Mouse (Mus musculus) liver, embryonic 14.5 days (tissue): Measurements from ENCODE around the gene Zbtb38. TPM values are rescaled to one million over a fixed set of nuclear protein-coding genes. Genes with fewer than 3 reads are reported as not detected.
A peak's percentile ranks its signal among the peaks of the same experiment; 100 is the strongest.

Experiments used
- ATAC-seq: fragments of 200-750 bp; cut with Nextera tagmentation; 2 replicates; pipeline ENCODE4 v1.8.0; 2017; ENCODE audit warnings: moderate number of reproducible peaks, mild to moderate bottlenecking, moderate library complexity; ENCODE audit not compliant: insufficient read depth
- DNase-seq, 3 experiments: peaks; one replicate each; pipeline ENCODE4 v3.0.0-alpha.2; 2012 to 2013; ENCODE audit warnings: low read depth in 3 of 3, low spot score in 3 of 3
- H3K27ac ChIP-seq: fragments of 300-500 bp; sonication (generic); 2 replicates; pipeline ENCODE4 v1.5.1; 2014; ENCODE audit warnings: moderate library complexity, mild to moderate bottlenecking, control low read depth, inconsistent platforms
- H3K27me3 ChIP-seq: fragments of 300-500 bp; sonication (generic); 2 replicates; pipeline ENCODE4 v1.6.1; 2014; ENCODE audit warnings: mild to moderate bottlenecking, low read length, moderate library complexity; ENCODE audit not compliant: control insufficient read depth, insufficient read depth
- H3K36me3 ChIP-seq: fragments of 300-500 bp; sonication (generic); replicated peaks from 2 replicates; pipeline ENCODE4 v1.6.1; 2014; ENCODE audit warnings: low read depth; ENCODE audit not compliant: control insufficient read depth, insufficient read depth
- H3K4me1 ChIP-seq, 2 experiments: fragments of 200-500 bp in 1 of 2; fragments of 300-500 bp in 1 of 2; sonication (generic) in 1 of 2; replicated peaks; 2 replicates each; pipeline ENCODE4 v1.6.1; 2012 to 2014; ENCODE audit warnings: antibody characterized with exemption in 1 of 2, inconsistent platforms in 1 of 2, low read length in 1 of 2; ENCODE audit not compliant: control insufficient read depth in 2 of 2, insufficient read depth in 2 of 2
- H3K4me2 ChIP-seq: fragments of 300-500 bp; sonication (generic); 2 replicates; pipeline ENCODE4 v1.6.1; 2014; ENCODE audit warnings: low read depth, mild to moderate bottlenecking, control low read depth, moderate library complexity
- H3K4me3 ChIP-seq, 2 experiments: fragments of 200-500 bp in 1 of 2; fragments of 300-500 bp in 1 of 2; sonication (generic) in 1 of 2; 2 replicates each; pipeline ENCODE4 v1.5.1; 2012 to 2014; ENCODE audit warnings: low read depth in 2 of 2, low read length in 2 of 2, mild to moderate bottlenecking in 2 of 2, control low read depth in 1 of 2, inconsistent platforms in 1 of 2, moderate library complexity in 1 of 2; ENCODE audit not compliant: insufficient read depth in 1 of 2
- H3K9ac ChIP-seq: fragments of 300-500 bp; sonication (generic); replicated peaks from 2 replicates; pipeline ENCODE4 v1.6.1; 2014; ENCODE audit warnings: mild to moderate bottlenecking, control low read depth, moderate library complexity
- H3K9me3 ChIP-seq: fragments of 300-500 bp; sonication (generic); 2 replicates; pipeline ENCODE4 v1.6.1; 2016; ENCODE audit warnings: low read length, mixed read lengths; ENCODE audit not compliant: control insufficient read depth
- CTCF ChIP-seq: IDR thresholded peaks from 2 replicates; pipeline ENCODE4 v1.5.1; 2016; ENCODE audit warnings: antibody characterized with exemption, low read depth, control low read depth
- EP300 ChIP-seq: IDR thresholded peaks from 2 replicates; pipeline ENCODE4 v1.6.1; 2016; ENCODE audit warnings: antibody characterized with exemption, low read depth
- WGBS: fragments of 180-500 bp; shearing (Covaris S2); extraction: QIAGEN DNeasy Blood & Tissue Kit; methylation state at CpG from one replicate; pipeline ENCODE4 v1.1.7; 2014; ENCODE audit not compliant: insufficient replicate concordance; 5-methylcytosine and 5-hydroxymethylcytosine counted together
- polyA plus RNA-seq, 2 experiments: library from polyadenylated mRNA; depleted of rRNA in 1 of 2; stranded (reverse) in 1 of 2; unstranded in 1 of 2; fragments of >200 nt; fragmentation: Nextera tagmentation in 1 of 2; extraction: Ambion mirVana in 1 of 2; gene quantifications; 2 replicates each; pipeline versions ENCODE4 v1.2.1 to v1.2.3; 2012 to 2014

Zbtb38 gene
- polyA plus RNA-seq, 2 experiments, result 0.65 to 4.5 TPM

DNA sequence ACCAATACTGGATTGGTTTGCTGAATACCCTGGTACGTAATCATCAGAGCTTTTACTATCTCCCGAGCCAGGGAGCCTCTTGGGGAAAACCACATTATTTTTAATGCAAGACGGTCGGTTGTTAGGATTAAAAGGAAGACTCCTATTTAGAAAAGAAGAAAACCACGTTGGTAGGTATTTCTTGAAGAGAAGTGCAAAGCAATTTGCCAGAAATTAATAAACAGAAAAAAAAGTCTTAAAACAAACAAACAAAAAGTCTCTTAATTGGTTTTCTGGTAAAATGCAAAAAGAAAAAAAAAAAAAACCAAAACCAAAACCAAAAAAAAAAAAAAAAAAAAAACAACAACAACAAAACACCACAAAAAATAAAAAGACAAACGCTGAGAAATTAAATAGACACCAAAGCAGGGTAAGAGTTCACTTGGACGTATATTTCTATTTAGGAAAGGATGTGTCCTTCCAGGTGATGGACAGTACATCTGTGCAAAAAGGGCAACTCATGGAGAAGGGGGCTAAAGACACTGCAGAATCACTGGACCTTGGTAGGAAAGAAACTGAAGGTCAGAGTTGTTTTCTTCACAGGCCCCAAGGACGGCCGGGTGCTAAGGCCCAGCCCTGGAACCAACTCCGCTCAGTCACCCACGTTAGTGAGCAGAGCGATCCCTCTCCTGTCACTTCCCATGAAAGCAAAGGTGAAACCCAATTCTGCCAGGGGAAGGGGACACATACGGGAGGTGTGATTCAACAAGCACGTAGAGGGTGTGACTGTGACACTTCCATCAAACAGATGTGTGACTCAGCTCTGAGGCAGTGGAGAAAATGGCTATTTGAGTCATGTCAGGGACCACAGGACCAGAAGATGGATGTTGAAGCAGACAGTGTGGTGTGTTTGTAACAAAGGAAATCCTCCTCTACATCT is 38.9 kb downstream of the Zbtb38 start:
- ATAC-seq (no peak), DNase-seq (no peak)
- Histone ChIP-seq H3K9ac (peak overlapping the region; percentile 20; the same call in 1 of the 2 replicates), H3K4me2 (peak overlapping the region; percentile 56), H3K4me1 (peaks cover 0 to 12% of the 10 kb centered on the region in 2 experiments; a peak in 2 of 4 replicates), H3K9me3 (no peaks in the 10 kb centered on the region), H3K27ac (no peak overlapping the region), H3K27me3 (no peaks in the 10 kb centered on the region), H3K36me3 (no peaks in the 10 kb centered on the region), H3K4me3 (peak overlapping the region; percentile 37 to 38; a peak in 2 of 4 replicates)
- no peak for TF ChIP-seq EP300
- no peak for TF ChIP-seq CTCF
- WGBS, result 64% methylated on average over 14 of the region's 14 CpGs

DNA sequence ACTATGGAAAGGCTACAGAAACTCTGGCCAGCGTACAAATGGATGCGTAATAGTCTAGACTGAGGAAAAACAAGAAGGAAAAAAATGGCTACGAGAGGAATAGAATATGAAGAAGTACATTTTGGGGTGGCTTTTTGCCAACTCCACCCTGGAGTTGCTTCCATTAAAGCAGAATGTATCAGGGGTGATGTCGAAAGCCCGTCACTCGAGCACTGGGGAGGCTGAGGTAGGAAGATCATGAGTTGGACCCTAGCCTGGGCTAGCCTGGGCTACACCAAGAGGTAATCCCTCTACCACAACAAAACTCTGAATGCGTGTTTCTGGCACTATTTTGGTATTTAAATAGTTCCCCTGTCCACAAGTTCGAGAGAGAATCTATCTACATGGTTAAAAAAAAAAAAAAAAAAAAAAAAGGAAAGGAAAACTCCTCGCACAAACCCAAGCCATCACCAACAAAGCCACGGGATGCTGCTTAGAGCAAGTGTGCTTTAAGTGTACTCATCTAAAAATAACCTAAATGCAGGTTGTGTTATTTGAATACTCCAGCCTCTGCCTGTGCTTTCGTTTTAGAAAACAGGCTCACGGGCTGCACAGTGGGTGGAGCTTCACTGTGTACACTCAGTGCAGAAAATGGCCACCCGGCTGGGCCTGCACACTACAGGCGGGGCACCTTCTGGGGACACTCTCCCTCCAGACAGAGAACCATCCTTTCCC is 39.7 kb downstream of the Zbtb38 start:
- DNase-seq (peak in 2 of 3 experiments; percentile 35 to 46), ATAC-seq (peak; percentile 79)
- no peaks in the 10 kb centered on the region for H3K9me3 ChIP-seq
- H3K36me3 ChIP-seq, result no peaks in the 10 kb centered on the region
- WGBS, result 58% methylated on average over 14 of the region's 14 CpGs
- no peak overlapping the region for H3K27ac ChIP-seq
- H3K4me2 ChIP-seq, result peak overlapping the region; percentile 56
- H3K4me1 ChIP-seq, result peaks cover 0 to 8% of the 10 kb centered on the region in 2 experiments; a peak in 2 of 4 replicates
- H3K9ac ChIP-seq, result peak overlapping the region; percentile 20; the same call in 1 of the 2 replicates
- TF ChIP-seq EP300 (no peak), CTCF (no peak)
- H3K27me3 ChIP-seq, result no peaks in the 10 kb centered on the region
- H3K4me3 ChIP-seq, result peak overlapping the region; percentile 37 to 38; a peak in 3 of 4 replicates

DNA sequence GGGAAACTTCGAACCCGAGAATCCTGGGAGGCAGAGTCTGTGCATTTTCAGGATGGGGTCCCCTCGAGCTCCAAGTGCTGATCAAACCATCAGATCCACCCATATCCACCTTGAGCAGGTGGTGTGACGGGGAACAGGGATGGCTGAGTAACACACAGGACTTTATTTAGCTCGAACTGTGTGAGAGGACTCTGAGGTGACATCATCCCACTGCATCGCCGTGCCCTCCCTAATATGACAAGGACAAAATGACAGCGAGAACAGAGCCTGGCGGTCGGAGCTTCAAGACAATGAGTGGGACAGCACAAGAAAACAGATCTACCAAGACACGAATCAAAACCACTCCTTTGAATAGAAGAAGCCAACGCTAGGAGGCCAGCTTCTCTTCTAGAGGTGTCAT is 40.6 kb downstream of the Zbtb38 start:
- Histone ChIP-seq H3K36me3 (no peaks in the 10 kb centered on the region), H3K4me1 (peaks cover 0 to 5% of the 10 kb centered on the region in 2 experiments; a peak in 2 of 4 replicates), H3K4me2 (no peak overlapping the region), H3K4me3 (no peak overlapping the region), H3K27ac (no peak overlapping the region), H3K9me3 (no peaks in the 10 kb centered on the region), H3K9ac (no peak overlapping the region), H3K27me3 (no peaks in the 10 kb centered on the region)
- DNase-seq (no peak), ATAC-seq (no peak)
- TF ChIP-seq EP300 (no peak), CTCF (no peak)
- WGBS, result 72% methylated on average over 12 of the region's 12 CpGs

DNA sequence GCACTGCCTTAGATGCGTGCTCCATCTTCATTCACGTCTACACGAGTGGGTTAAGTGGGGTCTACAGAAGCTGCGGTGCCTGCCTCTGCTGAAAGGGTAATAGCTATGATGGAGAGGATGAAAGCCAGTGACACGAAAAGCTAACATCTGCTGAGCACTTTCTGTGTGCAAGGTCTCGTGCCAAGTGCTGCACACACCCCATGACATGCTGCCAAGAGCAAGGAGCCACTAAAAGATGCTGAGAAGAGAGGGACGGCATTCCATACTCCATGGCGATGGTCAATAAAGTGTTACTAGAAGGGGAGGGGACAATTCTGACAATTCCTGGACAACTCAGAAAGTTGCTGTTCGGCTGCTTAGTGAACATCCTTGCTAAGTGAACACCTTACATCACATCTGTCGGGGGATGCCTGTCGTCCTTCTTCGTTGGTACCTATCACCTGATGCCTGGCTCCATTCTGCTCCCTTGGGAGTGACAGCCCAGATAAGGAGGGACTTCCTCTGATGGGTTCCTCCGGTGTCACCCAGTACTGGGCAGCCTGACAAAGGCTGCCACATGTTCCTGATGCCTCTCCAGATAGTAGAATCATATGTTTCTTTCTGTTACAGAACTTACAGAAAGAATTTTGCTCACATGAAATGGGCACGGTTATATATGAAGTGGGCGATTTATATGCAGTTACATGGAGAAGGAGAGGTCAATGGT is 42.2 kb downstream of the Zbtb38 start:
- no peaks in the 10 kb centered on the region for H3K36me3 ChIP-seq
- H3K4me3 ChIP-seq, result no peak overlapping the region
- no peak overlapping the region for H3K4me2 ChIP-seq
- H3K9ac ChIP-seq, result no peak overlapping the region
- no peak for TF ChIP-seq EP300
- no peak for TF ChIP-seq CTCF
- no peaks in the 10 kb centered on the region for H3K27me3 ChIP-seq
- no peak for DNase-seq
- H3K9me3 ChIP-seq, result no peaks in the 10 kb centered on the region
- no peak for ATAC-seq
- peaks cover 0 to 11% of the 10 kb centered on the region in 2 experiments; a peak in 2 of 4 replicates for H3K4me1 ChIP-seq
- H3K27ac ChIP-seq, result no peak overlapping the region
- WGBS, result 74% methylated on average over 15 of the region's 15 CpGs
